Mouse (Mus musculus) layer of hippocampus, adult 9-11 months (tissue): ENCODE measurements around the gene Prrxl1.

Experiments
- DNase-seq: peaks from one replicate; pipeline ENCODE4 v3.0.0; 2022

Prrxl1 gene

DNA sequence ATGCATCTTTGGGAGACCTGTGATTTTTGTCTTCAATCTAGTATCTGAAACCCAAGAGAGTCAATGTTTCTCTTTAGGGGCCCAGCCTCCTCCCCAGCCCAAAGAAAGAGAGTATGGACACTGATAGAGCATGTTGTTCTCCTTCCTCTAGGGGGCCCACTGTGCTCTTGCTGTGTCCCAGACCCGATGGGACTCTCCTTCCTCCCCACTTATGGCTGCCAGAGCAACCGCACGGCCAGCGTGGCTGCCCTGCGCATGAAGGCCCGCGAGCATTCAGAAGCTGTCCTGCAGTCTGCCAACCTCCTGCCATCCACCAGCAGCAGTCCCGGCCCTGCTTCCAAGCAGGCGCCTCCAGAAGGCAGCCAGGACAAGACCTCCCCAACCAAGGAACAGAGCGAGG is 29.4 kb downstream of the Prrxl1 start:
- DNase-seq = peak; percentile 12

DNA sequence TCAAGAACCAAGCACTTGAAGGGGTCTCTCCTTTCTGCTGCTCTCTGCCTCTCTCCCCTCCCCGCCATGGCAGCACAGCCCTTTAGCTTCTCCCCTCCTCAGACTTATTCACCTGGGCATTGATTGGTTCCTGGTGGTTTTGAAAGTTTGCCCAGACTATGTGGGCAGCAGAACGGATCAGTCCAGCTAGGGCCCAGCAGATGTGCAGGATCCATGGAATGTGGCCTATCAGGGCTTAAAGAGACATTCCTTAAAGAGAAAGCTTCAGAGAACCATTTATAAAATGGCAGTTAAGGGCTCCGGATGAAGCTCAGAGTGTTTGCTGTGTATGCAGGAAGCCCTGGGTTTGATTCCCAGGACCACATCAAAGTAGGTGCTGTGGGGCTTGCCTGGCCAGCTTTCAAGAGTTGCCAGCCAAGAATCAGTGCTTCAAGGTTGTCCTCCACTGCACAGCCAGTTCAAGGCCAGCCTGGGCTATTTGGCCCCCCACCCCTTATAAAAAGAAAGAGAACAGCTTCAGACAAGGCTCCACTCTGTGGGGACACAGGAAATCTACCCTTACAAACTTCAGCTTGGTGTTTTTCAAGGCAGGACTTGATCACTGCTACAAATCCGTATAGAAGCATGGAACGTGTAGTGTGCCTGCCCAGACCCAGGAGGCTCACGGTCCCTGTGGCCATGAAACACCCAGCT is 33.8 kb downstream of the Prrxl1 start:
- no peak for DNase-seq

DNA sequence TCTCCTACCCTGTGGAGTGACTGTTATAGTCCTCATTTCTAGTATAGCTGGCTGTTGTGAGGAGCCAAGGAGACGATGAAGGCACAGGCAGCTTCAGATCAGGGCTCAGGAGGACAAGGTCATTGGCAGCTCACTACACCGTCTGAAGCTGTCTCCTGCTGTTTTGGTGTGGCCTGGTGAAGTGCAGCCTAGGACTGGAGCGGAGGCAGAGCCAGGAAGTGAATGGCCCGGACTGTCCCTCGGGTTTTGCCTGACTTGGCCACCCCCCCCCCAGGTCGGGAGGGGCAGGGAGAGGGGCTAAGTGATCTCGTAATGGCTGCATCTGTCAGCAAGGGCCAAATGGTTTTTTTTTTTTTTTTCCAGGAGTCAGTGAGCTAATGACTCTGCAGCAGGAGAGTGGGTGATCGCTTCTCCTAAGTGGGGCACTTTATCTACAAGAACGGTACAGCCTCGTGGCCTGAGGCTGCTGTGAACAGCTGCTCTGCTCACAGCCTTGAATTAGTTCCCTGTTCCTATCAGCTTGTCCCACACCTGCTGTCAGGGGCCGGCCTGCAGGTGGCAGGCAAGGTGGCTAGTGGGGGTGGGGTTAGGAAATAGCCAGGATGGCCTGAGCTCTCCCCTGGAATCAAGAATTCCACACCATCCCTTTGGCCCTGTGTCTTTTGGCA is 34.9 kb downstream of the Prrxl1 start:
- no peak for DNase-seq

DNA sequence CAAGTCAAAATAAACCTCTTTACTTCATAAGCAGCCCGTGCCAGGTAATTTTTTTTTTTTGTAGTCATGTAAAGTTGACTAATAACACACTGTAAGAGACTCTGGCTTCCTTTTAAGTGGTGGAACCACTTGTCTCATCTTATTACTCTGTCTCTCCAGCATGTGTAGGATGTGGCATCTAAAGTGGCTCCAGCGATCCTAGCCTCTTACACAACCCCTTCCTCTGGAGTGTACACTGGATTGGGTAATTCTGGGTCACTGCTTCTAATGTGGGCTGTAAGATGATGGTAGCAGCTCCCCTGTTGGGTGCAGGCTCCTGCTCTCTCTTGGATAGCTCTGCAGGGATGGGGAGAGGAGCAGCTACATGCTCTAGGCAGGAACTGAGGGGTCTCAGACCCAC is 39.3 kb downstream of the Prrxl1 start:
- DNase-seq = no peak

DNA sequence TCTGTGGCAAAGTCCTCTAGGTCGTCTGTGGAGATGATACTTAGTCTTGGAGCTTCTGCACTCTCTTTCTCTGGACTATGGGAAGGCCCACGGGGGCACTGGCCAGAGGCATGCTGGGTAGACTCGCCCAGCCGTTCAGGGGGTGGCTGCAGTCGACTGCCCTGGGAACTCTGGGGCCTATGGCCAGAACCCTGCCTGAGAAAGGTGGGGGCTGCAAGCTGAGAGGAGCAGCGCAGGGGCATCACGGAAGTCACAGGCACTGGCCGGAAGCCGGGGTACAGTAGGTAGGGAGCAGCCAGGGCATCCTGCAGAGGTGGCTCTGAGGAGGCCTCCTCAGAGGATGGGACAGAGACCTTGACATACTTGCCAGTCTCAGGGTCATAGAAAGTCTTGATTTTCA is 60.6 kb downstream of the Prrxl1 start:
- DNase-seq = no peak

DNA sequence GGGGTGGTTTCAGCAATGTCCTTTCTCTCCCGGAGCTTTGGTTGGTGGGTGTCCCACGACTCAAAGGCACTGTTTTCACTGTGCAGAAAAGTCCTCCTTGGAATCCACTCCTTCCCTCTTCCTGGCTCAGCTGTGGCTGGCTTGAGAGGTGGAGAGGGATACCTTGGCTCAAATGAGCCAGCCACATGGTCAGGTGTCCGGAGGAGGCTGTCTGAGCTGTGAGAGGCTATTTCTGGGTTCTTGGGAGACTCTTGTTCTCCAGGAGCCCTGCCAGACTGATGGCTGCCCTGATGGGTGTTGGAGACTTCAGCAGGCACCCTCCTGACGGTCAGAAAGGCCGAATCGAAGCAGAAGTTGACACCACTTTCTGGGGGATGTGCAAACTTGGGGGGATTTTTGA is 63.9 kb downstream of the Prrxl1 start:
- DNase-seq = no peak

DNA sequence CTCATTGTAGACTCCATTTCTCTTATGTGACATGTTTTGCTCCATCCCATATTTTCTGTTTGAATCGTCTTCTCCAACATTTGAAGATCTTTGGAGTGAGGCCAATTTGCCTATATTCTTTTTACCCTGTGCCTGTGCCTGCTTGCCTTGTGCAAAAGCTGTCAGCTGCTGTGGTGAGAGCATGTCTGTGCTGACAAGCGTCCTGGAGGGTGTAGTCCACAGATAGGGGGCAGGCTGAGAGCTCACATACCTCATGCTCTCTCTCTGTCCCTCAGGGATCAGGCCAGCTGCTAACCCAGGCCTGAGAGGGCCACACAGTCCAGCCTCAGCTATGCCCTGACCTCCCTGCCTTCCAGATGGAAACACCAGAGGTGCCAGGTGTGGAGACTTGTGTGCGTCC is 74.0 kb downstream of the Prrxl1 start:
- no peak for DNase-seq

DNA sequence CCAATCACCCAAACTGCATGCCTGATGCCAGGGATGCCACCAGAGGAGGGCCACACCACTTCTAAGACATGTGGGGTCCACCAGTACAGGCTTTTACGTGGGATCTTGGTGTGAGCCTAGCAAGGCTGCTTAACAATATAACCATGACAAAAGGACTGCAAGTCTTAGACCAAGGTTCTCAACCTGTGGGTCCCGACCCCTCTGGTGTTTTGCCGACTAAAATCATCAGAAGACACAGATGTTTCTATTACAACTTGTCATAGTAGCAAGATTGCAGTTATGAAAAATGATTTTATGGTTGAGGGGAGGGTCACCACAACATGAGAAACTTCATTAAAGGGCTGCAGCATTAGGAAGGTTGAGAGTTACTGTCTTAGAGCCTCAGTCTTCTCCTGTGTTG is 79.4 kb downstream of the Prrxl1 start:
- DNase-seq = no peak

DNA sequence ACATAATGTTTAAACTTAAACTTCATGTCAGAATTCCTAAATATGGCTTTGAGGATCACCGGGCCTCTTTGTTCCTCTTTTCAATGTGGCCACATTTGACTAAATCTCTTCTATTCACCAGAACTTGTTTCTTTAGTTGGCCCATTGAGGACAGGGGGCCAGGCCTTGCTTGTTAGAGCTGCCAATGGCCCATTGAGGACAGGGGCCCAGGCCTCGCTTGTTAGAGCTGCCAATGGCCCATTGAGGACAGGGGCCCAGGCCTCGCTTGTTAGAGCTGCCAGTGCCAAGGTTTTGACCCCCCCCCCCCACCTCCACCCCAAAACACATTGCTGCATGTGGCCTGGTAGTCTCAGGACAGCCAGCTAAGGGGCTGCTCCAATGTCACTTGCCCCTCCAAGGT is 82.4 kb downstream of the Prrxl1 start:
- DNase-seq = no peak

DNA sequence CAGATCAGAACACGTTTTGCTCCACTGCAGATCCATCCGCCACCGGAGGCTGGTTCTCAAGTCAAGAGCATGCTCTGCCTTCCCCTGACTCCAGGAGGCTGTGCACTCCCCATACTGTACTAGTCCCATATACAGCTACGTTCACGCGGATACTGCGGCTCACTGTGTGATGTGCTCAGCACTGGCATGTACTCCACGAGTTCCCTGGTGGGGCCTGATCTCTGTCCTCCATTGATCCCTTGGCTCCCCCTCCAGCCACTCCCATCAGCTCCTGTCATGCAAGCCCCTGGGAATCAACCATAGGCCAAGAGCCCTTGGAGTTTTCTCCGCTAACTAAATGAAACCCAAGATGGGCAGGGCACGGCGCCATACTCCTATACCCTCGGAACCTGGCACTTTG is 83.3 kb downstream of the Prrxl1 start:
- DNase-seq = no peak

DNA sequence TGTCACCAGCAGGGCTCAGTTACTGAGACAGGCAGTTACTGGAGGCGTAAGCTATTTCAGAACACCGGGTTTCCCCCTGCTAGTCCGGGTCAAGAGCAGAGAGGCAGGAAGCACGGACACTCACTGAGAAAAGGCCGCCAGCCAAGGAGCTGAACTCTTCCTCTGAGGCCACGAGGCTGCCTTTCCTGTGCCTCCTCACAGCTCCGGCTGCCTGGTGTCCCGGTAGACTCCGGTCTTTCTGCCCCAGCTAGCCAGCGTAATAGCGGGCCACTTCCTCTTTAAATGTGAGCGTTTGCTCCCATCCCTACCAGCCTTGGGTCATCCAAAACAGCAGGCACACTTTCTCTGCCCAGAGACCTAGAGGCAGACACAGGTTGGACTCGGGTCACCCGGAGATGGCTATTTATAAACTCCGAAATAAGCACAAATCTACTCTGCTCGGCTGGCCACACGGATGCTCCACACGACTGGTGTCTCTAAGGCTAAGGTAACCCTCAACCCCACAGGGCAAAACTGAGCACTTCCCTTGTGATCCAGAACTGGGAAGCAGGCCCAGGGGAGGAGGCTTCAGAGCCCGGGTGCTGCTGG is 84.1 kb downstream of the Prrxl1 start:
- peak; percentile 57 for DNase-seq

DNA sequence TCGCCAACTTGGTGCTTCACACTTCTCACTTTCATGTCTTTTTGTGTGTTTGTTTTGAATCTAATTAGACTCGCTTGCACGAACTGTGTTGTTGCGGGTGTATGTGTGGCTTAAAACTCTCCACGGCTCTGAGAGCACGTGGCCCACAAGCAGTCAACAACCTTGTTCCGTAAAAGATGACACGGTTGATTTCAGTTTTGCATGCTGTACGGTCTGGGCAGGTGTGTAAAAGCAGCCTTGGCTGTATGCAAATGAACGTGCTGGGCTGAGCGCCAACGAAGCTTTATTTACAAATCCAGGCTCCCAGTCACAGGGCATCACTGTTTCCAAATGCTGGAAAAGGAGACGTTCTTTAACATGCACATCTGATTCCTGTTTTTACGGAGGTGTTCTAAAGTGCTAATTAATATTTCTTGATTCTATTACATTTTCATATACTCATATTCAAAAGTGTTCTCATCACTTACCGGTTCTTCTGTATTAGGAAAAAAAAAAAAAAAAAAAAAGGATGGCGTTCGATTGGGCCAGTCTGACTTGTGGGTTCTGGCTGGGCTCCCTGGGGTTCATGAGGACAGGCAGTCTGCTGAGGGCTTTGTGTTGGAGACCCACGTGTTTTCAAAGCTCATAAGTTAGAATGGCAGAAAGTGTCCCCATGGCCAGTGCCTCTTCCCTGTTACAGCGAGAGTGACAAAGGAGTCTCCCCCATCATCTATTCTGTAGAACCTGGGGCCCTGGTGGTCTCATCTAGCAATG is 85.0 kb downstream of the Prrxl1 start:
- no peak for DNase-seq

DNA sequence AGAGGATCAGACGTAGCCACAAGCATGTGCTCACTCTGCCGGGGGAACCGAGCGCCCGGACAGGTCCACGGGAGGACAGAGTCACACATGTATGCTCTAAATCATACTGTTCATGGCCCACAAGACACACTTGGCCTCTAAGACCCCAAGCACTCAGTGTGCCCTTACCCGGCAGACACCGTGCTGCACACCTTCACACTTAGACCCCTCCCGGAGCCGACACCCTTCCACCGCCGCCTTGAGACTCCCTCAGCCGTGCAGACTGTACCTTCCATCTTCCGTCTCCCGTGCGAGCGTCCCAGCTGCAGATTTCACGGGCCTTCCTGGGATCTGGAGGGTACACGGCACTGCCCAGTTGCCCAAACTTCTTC is 85.5 kb downstream of the Prrxl1 start:
- no peak for DNase-seq

DNA sequence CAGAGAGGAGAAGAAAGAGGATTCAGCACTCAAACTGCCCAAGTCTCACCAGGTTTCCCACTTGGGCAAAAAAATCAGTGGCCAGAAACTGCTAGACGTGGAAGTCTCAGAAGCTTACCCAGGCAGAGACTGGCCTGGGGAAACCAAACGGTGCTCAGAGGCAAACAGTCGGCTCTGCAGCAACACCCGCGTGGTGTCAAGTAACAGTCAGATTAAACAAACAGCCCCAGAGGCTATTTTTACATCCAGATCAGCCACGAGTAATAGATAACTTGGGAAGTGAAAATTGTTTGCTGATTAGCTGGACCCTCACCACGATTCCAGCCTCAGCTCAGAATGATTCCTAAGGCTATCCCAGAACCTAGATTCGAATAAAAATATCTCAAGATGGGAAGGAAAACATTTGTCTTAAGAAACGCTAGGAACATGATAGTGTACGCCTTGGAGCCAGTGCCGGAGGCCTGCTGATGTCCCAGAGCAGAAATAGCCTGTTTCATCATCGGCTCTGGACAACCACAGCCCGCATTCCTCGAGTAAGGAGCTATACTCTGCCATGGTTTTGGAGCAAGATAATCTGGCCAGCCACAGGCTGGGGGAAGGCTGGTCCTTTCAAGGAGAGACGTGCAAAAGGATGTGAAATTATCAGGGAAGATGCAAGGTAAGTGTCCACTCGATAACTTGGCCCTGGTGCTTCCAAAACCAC is 86.1 kb downstream of the Prrxl1 start, which contains the start of gene 3425401B19Rik:
Gene 3425401B19Rik (minus strand): TSS at position 170 of the 703 bp plus-strand sequence.
- DNase-seq = no peak

DNA sequence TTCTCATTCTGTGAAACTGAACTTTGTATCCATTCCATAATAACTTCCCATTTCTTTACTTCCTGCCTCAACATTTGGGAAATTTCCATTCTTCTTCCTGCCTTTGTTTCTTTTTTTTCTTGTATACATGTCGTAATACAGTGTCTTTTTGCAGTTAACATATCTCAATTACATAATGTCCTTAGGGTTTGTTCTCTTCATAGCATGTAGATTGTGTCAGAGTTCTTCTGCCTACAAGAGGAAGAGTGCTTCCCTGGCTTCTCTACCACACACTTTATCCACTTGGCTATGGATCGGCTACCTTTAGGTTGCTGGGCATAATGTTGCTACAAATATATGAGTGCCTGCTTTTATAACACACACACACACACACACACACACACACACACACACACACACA is 96.7 kb downstream of the Prrxl1 start:
- no peak for DNase-seq

DNA sequence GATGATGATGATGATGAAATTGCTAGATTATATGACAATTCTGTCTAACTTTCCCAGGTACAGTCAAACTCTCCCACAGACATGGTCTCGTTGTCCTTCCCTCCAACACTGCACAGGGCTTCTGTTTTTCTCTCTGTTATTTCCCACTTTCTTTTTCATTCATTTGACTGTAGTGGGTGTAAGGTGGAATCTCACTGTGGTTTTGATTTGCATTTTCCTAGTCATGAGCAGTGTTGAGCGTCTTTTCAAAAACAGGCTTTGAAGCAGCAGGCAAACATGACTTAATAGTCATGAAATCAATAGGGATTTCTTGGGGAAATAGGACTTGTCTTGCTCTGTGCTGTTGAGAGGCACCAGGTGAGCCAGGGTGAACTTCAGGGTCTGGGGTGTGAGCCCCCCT is 97.1 kb downstream of the Prrxl1 start:
- DNase-seq = no peak

DNA sequence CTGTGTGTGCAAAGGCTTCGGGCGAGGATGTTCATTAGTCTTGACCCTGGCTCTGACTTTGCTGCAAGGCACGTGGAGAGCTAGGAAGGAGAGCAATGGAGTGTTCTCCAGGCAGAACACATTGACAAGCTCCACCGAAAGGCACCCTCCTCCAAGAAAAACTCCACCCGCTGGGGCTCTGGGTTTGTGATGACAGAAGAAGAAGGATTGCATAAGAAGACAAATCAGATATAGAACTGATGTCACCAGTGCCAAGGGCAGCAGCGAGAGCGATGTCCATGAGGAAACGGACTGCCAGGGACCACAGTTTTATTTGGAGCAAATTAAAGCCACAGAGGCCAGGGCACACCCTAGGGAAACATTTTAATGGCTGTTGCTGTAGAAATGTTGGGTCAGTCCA is 98.6 kb downstream of the Prrxl1 start:
- DNase-seq = peak; percentile 29

DNA sequence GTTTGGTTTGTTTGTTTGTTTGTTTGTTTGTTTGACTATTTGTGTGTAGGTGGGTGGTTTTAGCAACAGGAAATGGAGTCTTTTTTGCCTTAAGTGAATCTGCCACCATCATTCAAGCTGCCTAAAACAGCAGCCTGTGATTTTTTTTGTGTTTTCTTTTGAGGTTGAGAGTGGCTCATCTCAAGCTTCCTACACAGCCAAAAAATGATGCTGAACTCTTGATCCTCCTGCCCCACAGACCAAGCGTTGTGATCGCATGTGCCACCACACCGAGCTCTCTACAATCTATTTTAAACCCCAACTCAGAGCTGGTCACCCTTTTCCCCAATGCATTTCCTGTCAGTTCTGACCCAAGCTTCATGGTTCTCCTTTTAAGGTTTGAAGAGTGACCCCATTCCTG is 99.3 kb downstream of the Prrxl1 start:
- peak; percentile 22 for DNase-seq
